Mouse (Mus musculus) forebrain, embryonic 16.5 days (tissue): ENCODE data around the gene Kcna7. TPM values are rescaled to one million over a fixed set of nuclear protein-coding genes. Genes with fewer than 3 reads are reported as not detected.

Source experiments
- ATAC-seq: fragments of 200-750 bp; cut with Nextera tagmentation; 2 replicates; pipeline ENCODE4 v1.8.0; 2017; ENCODE audit warnings: mild to moderate bottlenecking, moderate library complexity
- H3K27ac ChIP-seq: fragments of 300-500 bp; sonication (generic); 2 replicates; pipeline ENCODE4 v1.5.1; 2014; ENCODE audit warnings: low read length, control low read depth
- H3K27me3 ChIP-seq: fragments of 300-500 bp; sonication (generic); replicated peaks from 2 replicates; pipeline ENCODE4 v1.6.1; 2014; ENCODE audit warnings: low read length; ENCODE audit not compliant: control insufficient read depth, insufficient read depth
- H3K36me3 ChIP-seq: fragments of 300-500 bp; sonication (generic); 2 replicates; pipeline ENCODE4 v1.6.1; 2014; ENCODE audit not compliant: control insufficient read depth, insufficient read depth
- H3K4me1 ChIP-seq: fragments of 300-500 bp; sonication (generic); replicated peaks from 2 replicates; pipeline ENCODE4 v1.6.1; 2014; ENCODE audit warnings: low read length; ENCODE audit not compliant: control insufficient read depth, insufficient read depth
- H3K4me2 ChIP-seq: fragments of 300-500 bp; sonication (generic); 2 replicates; pipeline ENCODE4 v1.6.1; 2014; ENCODE audit warnings: mild to moderate bottlenecking, low read length, control low read depth
- H3K4me3 ChIP-seq: fragments of 300-500 bp; sonication (generic); replicated peaks from 2 replicates; pipeline ENCODE4 v1.5.1; 2014; ENCODE audit warnings: mild to moderate bottlenecking, low read length, control low read depth
- H3K9ac ChIP-seq: fragments of 300-500 bp; sonication (generic); replicated peaks from 2 replicates; pipeline ENCODE4 v1.6.1; 2014; ENCODE audit warnings: low read depth, low read length, control low read depth
- H3K9me3 ChIP-seq: fragments of 300-500 bp; sonication (generic); 2 replicates; pipeline ENCODE4 v1.6.1; 2016; ENCODE audit warnings: low read length; ENCODE audit not compliant: control insufficient read depth
- WGBS: fragments of 180-500 bp; shearing (Covaris S2); extraction: QIAGEN DNeasy Blood & Tissue Kit; methylation state at CpG from one replicate; pipeline ENCODE4 v1.1.7; 2014; 5-methylcytosine and 5-hydroxymethylcytosine counted together
- polyA plus RNA-seq: library from polyadenylated mRNA; unstranded; fragments of >200 nt; fragmentation: Nextera tagmentation; extraction: Ambion mirVana; gene quantifications from 2 replicates; pipeline ENCODE4 v1.2.1, GENCODE M21; 2015

Kcna7 gene
- polyA plus RNA-seq, 1 experiment from 2014 or later: not detected

DNA sequence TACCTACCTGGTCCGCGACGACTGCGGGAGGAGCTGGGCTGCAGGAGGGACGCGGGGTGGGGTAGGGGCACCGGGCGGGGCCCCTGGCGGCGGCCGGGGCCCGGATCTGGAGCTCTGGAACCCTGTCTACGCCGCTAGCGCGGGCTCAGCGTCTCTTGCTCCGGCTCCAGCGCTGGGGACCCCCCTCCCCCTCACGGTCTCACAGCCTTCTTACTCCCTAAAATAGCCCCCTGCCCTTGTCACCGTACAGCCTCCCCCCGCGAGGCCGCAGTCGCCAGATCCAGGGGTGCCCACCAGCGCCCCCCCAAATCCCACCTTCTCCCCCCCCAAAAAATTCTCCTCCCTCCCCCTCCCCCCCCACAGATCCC lies 38.8 kb upstream of the Kcna7 start, which contains the start of gene Ppfia3:
TSS of gene Ppfia3 (minus strand) at position 368 of the 368 bp plus-strand sequence.
- Histone ChIP-seq H3K9ac (peak within 1 kb of the TSS; percentile 94), H3K27ac (peak within 1 kb of the TSS; percentile 89), H3K4me3 (peak within 1 kb of the TSS; percentile 85), H3K9me3 (no peaks in the 10 kb centered on the region), H3K4me1 (peaks cover 46% of the 10 kb centered on the region), H3K4me2 (peak within 1 kb of the TSS; percentile 60), H3K27me3 (peaks cover 9% of the 10 kb centered on the region), H3K36me3 (no peaks in the 10 kb centered on the region)
- WGBS: 0% methylated on average over 21 of the region's 26 CpGs
- peak; percentile 39 for ATAC-seq

DNA sequence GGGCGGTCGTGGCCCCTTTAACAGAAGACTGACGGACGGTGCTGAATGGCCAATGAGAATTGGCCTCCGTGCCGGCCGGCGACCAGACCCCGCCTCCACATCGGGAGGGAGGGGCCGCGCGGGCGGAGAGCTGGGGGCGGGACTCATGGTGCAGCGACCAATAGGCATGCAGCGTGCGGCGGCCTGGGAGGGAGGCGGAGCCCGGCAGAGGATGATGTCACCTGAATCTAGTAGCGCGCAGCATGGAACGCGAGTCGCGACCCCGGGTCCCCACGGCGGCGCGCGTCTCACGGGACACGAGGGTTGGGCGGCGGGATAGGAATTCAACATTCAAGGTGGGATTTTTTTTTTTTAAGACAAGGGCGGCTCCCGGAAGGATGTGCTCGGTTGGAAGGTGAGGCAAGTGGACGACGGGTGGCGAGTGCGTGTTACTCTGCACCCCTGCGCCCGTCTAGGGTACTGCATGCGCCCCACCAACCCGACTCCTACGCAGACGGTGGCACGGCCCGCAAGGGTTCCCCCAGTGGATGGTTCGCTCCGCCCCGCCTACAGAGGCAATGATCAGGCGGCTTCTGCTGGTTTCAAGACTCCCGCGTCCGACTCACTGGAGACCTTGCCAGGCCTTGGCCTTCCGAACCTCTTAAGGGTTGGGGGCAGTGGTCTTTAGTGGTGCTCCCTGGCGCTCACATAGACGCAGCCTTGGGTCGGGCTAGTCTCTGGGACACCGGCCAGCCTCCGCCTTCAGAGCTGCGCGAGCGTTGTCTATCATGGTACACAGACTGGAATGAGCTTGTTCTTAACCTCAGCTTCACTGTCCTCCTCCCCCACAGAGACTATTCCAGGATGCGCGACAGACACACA lies 38.2 kb upstream of the Kcna7 start:
- H3K9me3 ChIP-seq: no peaks in the 10 kb centered on the region
- H3K9ac ChIP-seq: peak overlapping the region; percentile 94
- H3K4me3 ChIP-seq: peak overlapping the region; percentile 85
- peaks cover 9% of the 10 kb centered on the region for H3K27me3 ChIP-seq
- 0 out of 2 replicates have a peak, but pooled peaks cover 2% of the 10 kb centered on the region for H3K36me3 ChIP-seq
- H3K4me2 ChIP-seq: peak overlapping the region; percentile 60
- under 1% methylated on average over 70 of the region's 70 CpGs for WGBS
- H3K4me1 ChIP-seq: peaks cover 40% of the 10 kb centered on the region
- peak overlapping the region; percentile 89 for H3K27ac ChIP-seq
- ATAC-seq: peak; percentile 86

DNA sequence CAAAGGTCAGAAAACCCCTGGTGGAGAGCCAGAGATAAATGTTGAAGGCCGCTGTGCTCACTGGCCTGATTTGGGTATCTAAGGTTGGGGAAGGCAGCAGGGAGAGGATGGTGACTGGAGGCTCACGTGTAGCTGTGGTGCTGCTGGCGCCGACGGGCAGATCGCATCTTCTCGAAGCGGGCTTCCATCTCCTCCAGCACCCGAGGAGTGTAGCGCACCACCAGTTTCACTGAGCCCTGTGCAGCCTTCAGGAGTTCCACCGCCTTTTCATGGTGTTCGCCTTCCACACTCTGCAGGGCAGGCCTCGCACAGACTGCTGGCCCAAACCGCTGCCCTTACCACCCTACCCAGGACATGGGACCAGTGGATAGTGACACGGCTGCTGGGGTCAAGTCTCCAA lies 37.3 kb upstream of the Kcna7 start:
- WGBS: 73% methylated on average over 15 of the region's 15 CpGs
- ATAC-seq: no peak
- peak overlapping the region; percentile 69; the same call in 1 of the 2 replicates for H3K9ac ChIP-seq
- H3K4me3 ChIP-seq: peak overlapping the region; percentile 85
- no peak overlapping the region for H3K27ac ChIP-seq
- no peaks in the 10 kb centered on the region for H3K9me3 ChIP-seq
- H3K4me1 ChIP-seq: peaks cover 36% of the 10 kb centered on the region
- H3K27me3 ChIP-seq: peaks cover 5% of the 10 kb centered on the region
- H3K36me3 ChIP-seq: peaks cover 9% of the 10 kb centered on the region; the same call in 1 of the 2 replicates
- peak overlapping the region; percentile 60 for H3K4me2 ChIP-seq

DNA sequence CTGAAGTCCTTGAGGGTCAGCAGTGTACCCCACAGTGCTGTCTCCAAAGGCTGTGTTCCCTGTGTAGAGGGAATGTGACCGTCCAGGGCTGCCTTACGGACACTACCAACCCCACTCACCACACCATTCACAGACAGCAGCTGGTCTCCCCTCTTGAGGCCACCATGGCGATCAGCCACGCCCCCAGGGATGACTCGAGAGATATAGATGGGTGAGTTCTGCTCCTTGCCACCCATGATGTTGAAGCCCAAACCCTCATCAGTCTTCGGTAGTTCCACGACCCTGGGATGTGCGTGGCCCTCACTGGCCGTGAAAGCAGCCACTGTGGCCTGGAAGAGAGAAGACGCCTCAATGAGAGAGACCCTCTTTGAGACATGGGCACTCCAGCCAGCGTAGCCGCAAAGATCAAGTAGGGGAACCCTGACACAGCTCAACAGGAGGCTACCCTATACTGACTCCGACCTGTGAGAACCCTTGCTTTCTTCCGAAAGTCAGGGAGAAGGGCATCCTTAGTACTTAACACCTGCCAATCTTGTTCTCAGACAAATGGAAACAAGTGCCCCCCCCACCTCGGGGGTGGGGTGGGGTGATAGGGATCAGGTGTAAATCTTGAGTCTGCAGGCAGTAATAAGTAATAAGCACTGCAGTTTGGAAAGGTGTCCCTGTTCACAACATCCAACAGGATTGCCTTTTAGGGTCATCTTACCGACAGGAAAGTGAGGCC lies 36.3 kb upstream of the Kcna7 start:
- 75% methylated on average over 16 of the region's 16 CpGs for WGBS
- no peak overlapping the region for H3K9ac ChIP-seq

DNA sequence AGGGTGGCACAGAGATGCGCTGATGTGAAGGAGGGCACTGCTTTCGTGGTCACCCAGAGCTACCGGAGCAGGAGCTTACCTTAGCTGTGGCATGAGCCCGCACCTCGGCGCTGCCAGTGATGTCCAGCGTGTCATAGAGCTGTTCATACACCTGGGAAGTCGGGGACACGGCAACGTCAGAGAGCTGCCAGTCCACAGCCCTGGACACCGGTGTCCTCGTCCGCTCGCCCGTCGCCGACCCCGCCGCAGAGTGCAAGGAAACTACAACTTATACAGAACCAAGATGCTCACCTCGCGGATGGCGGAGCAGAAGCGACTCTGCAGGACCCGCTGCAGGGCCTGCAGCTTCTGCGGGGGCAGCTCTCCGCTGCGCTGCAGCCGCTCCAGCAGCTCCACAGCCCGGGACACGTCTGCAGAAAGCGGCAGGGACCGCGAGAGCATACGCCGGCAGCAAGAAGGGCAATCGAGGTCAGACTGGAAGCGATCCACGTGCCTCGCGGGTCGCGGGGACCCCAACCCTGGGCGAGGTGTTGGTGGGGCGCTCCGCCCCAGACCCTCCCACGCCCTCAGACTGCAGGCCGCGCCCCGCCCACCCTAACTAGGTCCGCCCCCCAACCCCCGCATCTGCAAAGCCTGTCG lies 35.5 kb upstream of the Kcna7 start:
- peak overlapping the region; percentile 71 for H3K4me2 ChIP-seq
- no peaks in the 10 kb centered on the region for H3K9me3 ChIP-seq
- H3K27ac ChIP-seq: no peak overlapping the region
- peaks cover 5% of the 10 kb centered on the region for H3K27me3 ChIP-seq
- H3K36me3 ChIP-seq: peaks cover 13% of the 10 kb centered on the region; the same call in 1 of the 2 replicates
- H3K4me3 ChIP-seq: peak overlapping the region; percentile 47
- H3K4me1 ChIP-seq: peaks cover 33% of the 10 kb centered on the region
- 8% methylated on average over 49 of the region's 52 CpGs for WGBS
- H3K9ac ChIP-seq: peak overlapping the region; percentile 64
- ATAC-seq: no peak; the same call in 1 of the 2 replicates

More for the DNA sequence above, 36.3 kb upstream of the Kcna7 start:
- H3K4me2 ChIP-seq: no peak overlapping the region
- no peak for ATAC-seq
- no peak overlapping the region for H3K27ac ChIP-seq
- no peak overlapping the region for H3K4me3 ChIP-seq
- peaks cover 13% of the 10 kb centered on the region; the same call in 1 of the 2 replicates for H3K36me3 ChIP-seq
- peaks cover 36% of the 10 kb centered on the region for H3K4me1 ChIP-seq
- H3K27me3 ChIP-seq: peaks cover 5% of the 10 kb centered on the region
- H3K9me3 ChIP-seq: no peaks in the 10 kb centered on the region

DNA sequence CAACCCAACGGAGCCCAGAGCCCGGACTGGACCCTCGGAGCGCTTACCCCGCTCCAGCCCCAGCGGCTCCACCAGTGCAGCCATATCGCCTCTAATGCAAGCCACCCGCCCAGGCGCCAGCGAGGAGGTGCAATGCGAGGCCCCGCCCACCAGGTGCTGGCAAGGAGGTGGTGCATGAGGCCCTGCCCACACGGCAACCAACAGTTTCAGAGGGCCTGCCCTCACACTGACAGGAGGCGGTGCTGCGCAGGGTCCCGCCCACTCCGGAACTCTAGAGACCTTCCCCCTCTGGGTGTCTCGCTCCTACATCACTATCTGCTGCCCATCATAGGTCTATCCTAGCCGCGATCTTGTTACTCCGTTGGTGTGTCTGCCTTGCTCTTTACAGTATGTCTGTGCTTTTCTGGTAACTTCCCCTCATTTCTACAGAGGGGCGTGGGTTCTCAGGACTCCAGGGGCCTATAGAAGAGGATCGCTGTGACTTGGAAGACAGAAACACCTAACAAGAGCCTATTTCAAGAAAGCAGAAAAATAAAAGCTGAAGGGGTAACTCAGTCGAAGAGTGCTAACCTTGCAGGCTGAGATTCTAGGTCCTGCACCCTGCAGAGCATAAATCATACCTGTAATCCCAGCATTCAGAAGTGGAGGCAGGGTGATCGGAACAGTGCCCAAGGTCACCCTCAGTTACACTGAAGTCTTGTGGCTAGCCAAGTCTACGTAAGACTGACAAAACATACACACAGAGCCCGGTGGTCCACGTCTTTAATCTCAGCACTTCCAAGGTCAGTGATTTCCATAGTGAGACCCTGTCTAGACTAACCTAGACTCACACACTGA lies 34.8 kb upstream of the Kcna7 start, which contains the start of gene Lin7b:
TSS of gene Lin7b (minus strand) at position 109 of the 837 bp plus-strand sequence.
- WGBS: 12% methylated on average over 28 of the region's 28 CpGs
- Histone ChIP-seq H3K27me3 (peaks cover 5% of the 10 kb centered on the region), H3K4me2 (peak within 1 kb of the TSS; percentile 71), H3K9ac (peak within 1 kb of the TSS; percentile 64), H3K9me3 (no peaks in the 10 kb centered on the region), H3K36me3 (peaks cover 16% of the 10 kb centered on the region; the same call in 1 of the 2 replicates), H3K27ac (no peak within 1 kb of the TSS), H3K4me1 (peaks cover 25% of the 10 kb centered on the region), H3K4me3 (peak within 1 kb of the TSS; percentile 47)
- peak; percentile 34 for ATAC-seq

DNA sequence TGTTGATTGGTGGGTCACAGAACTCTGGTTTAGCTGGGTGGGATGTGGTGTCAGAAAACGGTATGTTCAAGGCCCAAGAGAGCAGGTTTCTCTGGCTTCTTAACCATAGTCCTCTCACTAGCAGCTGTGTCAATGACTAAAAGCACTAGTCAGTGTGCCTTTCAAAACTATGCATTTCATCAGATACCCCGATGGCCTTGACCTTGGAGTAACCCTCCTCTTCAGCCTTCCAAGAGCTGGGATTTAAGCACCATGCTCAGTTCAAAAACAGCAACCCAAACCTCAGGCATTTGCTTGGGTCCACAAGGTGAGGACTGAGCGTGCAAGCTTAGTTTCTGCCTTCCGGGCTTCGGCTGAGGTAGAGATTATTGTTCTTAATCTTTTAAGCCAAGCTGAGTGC lies 33.1 kb upstream of the Kcna7 start:
- Histone ChIP-seq H3K27ac (no peak overlapping the region), H3K4me2 (no peak overlapping the region), H3K27me3 (peaks cover 5% of the 10 kb centered on the region), H3K4me1 (peaks cover 23% of the 10 kb centered on the region), H3K9ac (no peak overlapping the region), H3K4me3 (no peak overlapping the region), H3K36me3 (peaks cover 29% of the 10 kb centered on the region; the same call in 1 of the 2 replicates), H3K9me3 (no peaks in the 10 kb centered on the region)
- WGBS: 81% methylated on average over 5 of the region's 5 CpGs
- no peak for ATAC-seq

DNA sequence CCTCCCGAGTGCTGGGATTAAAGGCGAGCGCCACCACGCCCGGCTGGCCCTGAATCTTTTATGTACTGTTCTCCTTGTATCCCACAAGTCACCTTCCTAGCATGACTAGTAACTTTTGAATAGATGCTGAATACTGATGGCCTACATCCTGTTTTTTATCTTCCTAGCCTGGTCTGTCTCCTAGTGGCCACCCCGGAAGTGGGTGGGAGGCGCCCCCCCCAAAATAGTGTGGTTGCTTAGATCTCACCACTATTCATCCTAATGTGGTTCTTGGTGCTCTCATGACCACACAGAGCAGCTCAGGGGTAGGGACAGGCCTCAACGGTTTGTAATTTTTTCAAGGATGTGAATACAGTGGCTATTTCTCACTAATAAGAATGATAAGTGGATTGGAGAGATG lies 30.8 kb upstream of the Kcna7 start:
- H3K27ac ChIP-seq: no peak overlapping the region
- 93% methylated on average over 8 of the region's 8 CpGs for WGBS
- ATAC-seq: no peak

More for the DNA sequence above, 30.8 kb upstream of the Kcna7 start:
- no peak overlapping the region for H3K4me3 ChIP-seq
- H3K9ac ChIP-seq: no peak overlapping the region
- H3K9me3 ChIP-seq: no peaks in the 10 kb centered on the region
- peaks cover 40% of the 10 kb centered on the region for H3K36me3 ChIP-seq
- no peaks in the 10 kb centered on the region for H3K27me3 ChIP-seq
- peaks cover 12% of the 10 kb centered on the region for H3K4me1 ChIP-seq
- no peak overlapping the region for H3K4me2 ChIP-seq
